Mouse (Mus musculus) right cerebral cortex, adult 2 months (tissue): Measurements from ENCODE around the gene Gm45623.

Experiments
- DNase-seq, 2 experiments: peaks; one replicate each; pipeline ENCODE4 v3.0.0; 2021 to 2022; ENCODE audit warnings: low spot score in 2 of 2

The Gm45623 gene

GRCm38 (mm10) chr13:56753192-56753951 lies at the start of gene Gm45623:
TSS of gene Gm45623 (minus strand) at chr13:56753827.
- DNase-seq = no peak

- DNase-seq = no peak
Measured at GRCm38 (mm10) chr13:56797459-56797858, 43.8 kb upstream of the Gm45623 start.

- no peak for DNase-seq
Measured at GRCm38 (mm10) chr13:56795501-56795900, 41.9 kb upstream of the Gm45623 start.

GRCm38 (mm10) chr13:56794441-56794840 lies 40.8 kb upstream of the Gm45623 start:
- no peak for DNase-seq

GRCm38 (mm10) chr13:56792844-56793243 lies 39.2 kb upstream of the Gm45623 start:
- no peak for DNase-seq

- DNase-seq = peak; percentile 62 to 66
Measured at GRCm38 (mm10) chr13:56790683-56791082, 37.1 kb upstream of the Gm45623 start.

- DNase-seq = peak in 1 of 2 experiments; percentile 41
Measured at GRCm38 (mm10) chr13:56782621-56783020, 29.0 kb upstream of the Gm45623 start.

GRCm38 (mm10) chr13:56781697-56782096 lies 28.1 kb upstream of the Gm45623 start:
- DNase-seq = peak; percentile 48 to 55

GRCm38 (mm10) chr13:56780746-56781469 lies 27.3 kb upstream of the Gm45623 start:
- DNase-seq = peak in 1 of 2 experiments; percentile 32

- no peak for DNase-seq
Measured at GRCm38 (mm10) chr13:56774304-56774703, 20.7 kb upstream of the Gm45623 start.

- no peak for DNase-seq
Measured at GRCm38 (mm10) chr13:56773262-56773870, 19.7 kb upstream of the Gm45623 start.

- no peak for DNase-seq
Measured at GRCm38 (mm10) chr13:56772592-56772991, 19.0 kb upstream of the Gm45623 start.

GRCm38 (mm10) chr13:56770786-56771185 lies 17.2 kb upstream of the Gm45623 start:
- DNase-seq = no peak

- DNase-seq = no peak
Measured at GRCm38 (mm10) chr13:56770136-56770578, 16.5 kb upstream of the Gm45623 start.

GRCm38 (mm10) chr13:56769431-56769830 lies 15.8 kb upstream of the Gm45623 start:
- DNase-seq = no peak

GRCm38 (mm10) chr13:56766211-56766610 lies 12.6 kb upstream of the Gm45623 start:
- peak in 1 of 2 experiments; percentile 33 for DNase-seq

GRCm38 (mm10) chr13:56765284-56766032 lies 11.8 kb upstream of the Gm45623 start:
- DNase-seq = no peak

GRCm38 (mm10) chr13:56762446-56763229 lies 9.0 kb upstream of the Gm45623 start:
- no peak for DNase-seq

- DNase-seq = peak; percentile 70 to 77
Measured at GRCm38 (mm10) chr13:56758492-56758891, 4.9 kb upstream of the Gm45623 start.

GRCm38 (mm10) chr13:56757201-56757600 lies 3.6 kb upstream of the Gm45623 start:
- DNase-seq = no peak

GRCm38 (mm10) chr13:56755871-56756270 lies 2.2 kb upstream of the Gm45623 start:
- no peak for DNase-seq
